Mouse (Mus musculus): ENCODE measurements around the gene Klhl3. TPM values are rescaled to one million over a fixed set of nuclear protein-coding genes. Genes with fewer than 3 reads are reported as not detected.
A peak's percentile ranks its signal among the peaks of the same experiment; 100 is the strongest.

Gene Klhl3
- not detected in 2 replicates for polyA plus RNA-seq (2012)

- no peaks in the 10 kb centered on the region for H3K4me1 ChIP-seq (ENCODE audit: control insufficient read depth)
- no peaks in the 10 kb centered on the region for H3K9me3 ChIP-seq (ENCODE audit: control insufficient read depth, low read length)
- no peak for TF ChIP-seq TAL1 (IDR thresholded peaks at IDR 0.05; ENCODE audit: low read length)
- no peak for TF ChIP-seq GATA1 (IDR thresholded peaks at IDR 0.05; ENCODE audit: low read length)
- peak within 1 kb of the TSS; percentile 48 for H3K4me3 ChIP-seq (replicated peaks)
- H3K36me3 ChIP-seq (ENCODE audit: control insufficient read depth), result no peaks in the 10 kb centered on the region
- peaks cover 54% of the 10 kb centered on the region for H3K27me3 ChIP-seq (ENCODE audit: control insufficient read depth)
These were observed at the start of gene Klhl3 for GRCm38 (mm10) chr13:58113061-58113900. TSS of gene Klhl3 (minus strand) at chr13:58113592.

GRCm38 (mm10) chr13:58160761-58161160, 47.4 kb upstream of the Klhl3 start:
- Histone ChIP-seq H3K36me3 (ENCODE audit: control insufficient read depth) (peaks cover 37% of the 10 kb centered on the region), H3K9me3 (ENCODE audit: control insufficient read depth, low read length) (peaks cover 10% of the 10 kb centered on the region), H3K27me3 (ENCODE audit: control insufficient read depth) (no peaks in the 10 kb centered on the region), H3K4me3 (replicated peaks) (no peak overlapping the region), H3K4me1 (ENCODE audit: control insufficient read depth) (peaks cover 27% of the 10 kb centered on the region)
- TF ChIP-seq GATA1 (IDR thresholded peaks at IDR 0.05; ENCODE audit: low read length) (no peak), TAL1 (IDR thresholded peaks at IDR 0.05; ENCODE audit: low read length) (no peak)

- H3K4me3 ChIP-seq (replicated peaks), result peak overlapping the region; percentile 79
- TF ChIP-seq GATA1 (IDR thresholded peaks at IDR 0.05; ENCODE audit: low read length) (no peak), TAL1 (IDR thresholded peaks at IDR 0.05; ENCODE audit: low read length) (no peak)
- peaks cover 10% of the 10 kb centered on the region for H3K9me3 ChIP-seq (ENCODE audit: control insufficient read depth, low read length)
- peaks cover 28% of the 10 kb centered on the region for H3K4me1 ChIP-seq (ENCODE audit: control insufficient read depth)
- no peaks in the 10 kb centered on the region for H3K27me3 ChIP-seq (ENCODE audit: control insufficient read depth)
- H3K36me3 ChIP-seq (ENCODE audit: control insufficient read depth), result peaks cover 29% of the 10 kb centered on the region
These were observed 44.9 kb upstream of the Klhl3 start for GRCm38 (mm10) chr13:58158099-58158912.

GRCm38 (mm10) chr13:58157447-58158098, 44.2 kb upstream of the Klhl3 start, which contains the start of gene Idnk:
TSS of gene Idnk (plus strand) at chr13:58157649.
- Histone ChIP-seq H3K36me3 (ENCODE audit: control insufficient read depth) (peaks cover 26% of the 10 kb centered on the region), H3K4me3 (replicated peaks) (peak within 1 kb of the TSS; percentile 79), H3K9me3 (ENCODE audit: control insufficient read depth, low read length) (peaks cover 10% of the 10 kb centered on the region), H3K4me1 (ENCODE audit: control insufficient read depth) (peaks cover 28% of the 10 kb centered on the region), H3K27me3 (ENCODE audit: control insufficient read depth) (no peaks in the 10 kb centered on the region)
- TF ChIP-seq TAL1 (IDR thresholded peaks at IDR 0.05; ENCODE audit: low read length), result no peak
- no peak for TF ChIP-seq GATA1 (IDR thresholded peaks at IDR 0.05; ENCODE audit: low read length)

- Histone ChIP-seq H3K27me3 (ENCODE audit: control insufficient read depth) (no peaks in the 10 kb centered on the region; the same call in 1 of the 2 replicates), H3K9me3 (ENCODE audit: control insufficient read depth, low read length) (peaks cover 10% of the 10 kb centered on the region)
- no peak for TF ChIP-seq TAL1 (IDR thresholded peaks at IDR 0.05; ENCODE audit: low read length)
- TF ChIP-seq GATA1 (IDR thresholded peaks at IDR 0.05; ENCODE audit: low read length), result no peak
These were observed 43.6 kb upstream of the Klhl3 start for GRCm38 (mm10) chr13:58157036-58157435.

GRCm38 (mm10) chr13:58156031-58156430, 42.6 kb upstream of the Klhl3 start:
- Histone ChIP-seq H3K27me3 (ENCODE audit: control insufficient read depth) (peaks cover 4% of the 10 kb centered on the region), H3K4me1 (ENCODE audit: control insufficient read depth) (peaks cover 28% of the 10 kb centered on the region), H3K4me3 (replicated peaks) (no peak overlapping the region), H3K9me3 (ENCODE audit: control insufficient read depth, low read length) (peaks cover 5% of the 10 kb centered on the region; the same call in 1 of the 2 replicates), H3K36me3 (ENCODE audit: control insufficient read depth) (peaks cover 16% of the 10 kb centered on the region)
- TF ChIP-seq TAL1 (IDR thresholded peaks at IDR 0.05; ENCODE audit: low read length) (no peak), GATA1 (IDR thresholded peaks at IDR 0.05; ENCODE audit: low read length) (no peak)

More at GRCm38 (mm10) chr13:58157036-58157435, 43.6 kb upstream of the Klhl3 start:
- H3K4me3 ChIP-seq (replicated peaks), result peak overlapping the region; percentile 79
- peaks cover 28% of the 10 kb centered on the region for H3K4me1 ChIP-seq (ENCODE audit: control insufficient read depth)
- H3K36me3 ChIP-seq (ENCODE audit: control insufficient read depth), result peaks cover 23% of the 10 kb centered on the region

GRCm38 (mm10) chr13:58150442-58150841, 37.0 kb upstream of the Klhl3 start:
- Histone ChIP-seq H3K36me3 (ENCODE audit: control insufficient read depth) (no peaks in the 10 kb centered on the region), H3K9me3 (ENCODE audit: control insufficient read depth, low read length) (peaks cover 11% of the 10 kb centered on the region), H3K4me1 (ENCODE audit: control insufficient read depth) (peaks cover 21% of the 10 kb centered on the region), H3K27me3 (ENCODE audit: control insufficient read depth) (peaks cover 19% of the 10 kb centered on the region), H3K4me3 (replicated peaks) (no peak overlapping the region)
- no peak for TF ChIP-seq GATA1 (IDR thresholded peaks at IDR 0.05; ENCODE audit: low read length)
- no peak for TF ChIP-seq TAL1 (IDR thresholded peaks at IDR 0.05; ENCODE audit: low read length)

- H3K4me3 ChIP-seq (replicated peaks), result no peak overlapping the region
- TF ChIP-seq GATA1 (IDR thresholded peaks at IDR 0.05; ENCODE audit: low read length), result no peak
- TF ChIP-seq TAL1 (IDR thresholded peaks at IDR 0.05; ENCODE audit: low read length), result no peak
- H3K27me3 ChIP-seq (ENCODE audit: control insufficient read depth), result peaks cover 19% of the 10 kb centered on the region
- peaks cover 11% of the 10 kb centered on the region for H3K9me3 ChIP-seq (ENCODE audit: control insufficient read depth, low read length)
- H3K4me1 ChIP-seq (ENCODE audit: control insufficient read depth), result peaks cover 20% of the 10 kb centered on the region
- H3K36me3 ChIP-seq (ENCODE audit: control insufficient read depth), result no peaks in the 10 kb centered on the region
These were observed 36.2 kb upstream of the Klhl3 start for GRCm38 (mm10) chr13:58149629-58150028.

All from erythroblast, embryonic 14.5 days (primary cell).